ENCODE assay signal across 29 mouse cellular contexts in genomic region chr2:93683674-93684073, GRCm38 (mm10). TPM values are rescaled to one million over a fixed set of nuclear protein-coding genes. Genes with fewer than 3 reads are reported as not detected.
DNase-seq lines count a peak whose midpoint lies in the region; ATAC-seq and TF ChIP-seq lines count a peak whose summit lies in the region.
"Had no signal": no experiment of that assay in that cellular context is flagged by ENCODE, and none has a peak within 500 bp of the region (broad histone marks: within the 10 kb centered on the region; RNA-seq: fewer than 3 reads in every experiment).

No protein-coding gene starts in this region.

- H3K36me3 ChIP-seq in heart, adult 2 months (ENCODE audit: control insufficient read depth, insufficient read depth, low read length) = no peaks in the 10 kb centered on the region
- no peaks in the 10 kb centered on the region for H3K36me3 ChIP-seq in midbrain, embryonic 11.5 days (ENCODE audit: control insufficient read depth, insufficient read depth, low read length)
- no peaks in the 10 kb centered on the region for H3K36me3 ChIP-seq in midbrain, embryonic 13.5 days
- peaks cover 9% of the 10 kb centered on the region; the same call in 1 of the 2 replicates for H3K36me3 ChIP-seq in embryonic facial prominence, embryonic 14.5 days (ENCODE audit: control insufficient read depth, insufficient read depth, low read length)
- H3K36me3 ChIP-seq in hindbrain, embryonic 16.5 days (ENCODE audit: control insufficient read depth, insufficient read depth, low read length) = no peaks in the 10 kb centered on the region
- H3K36me3 ChIP-seq: kidney, embryonic 15.5 days; liver, embryonic 12.5 days; neural tube, embryonic 12.5 days had no signal

- H3K4me3 ChIP-seq in heart, adult 2 months = no peak overlapping the region
- H3K4me3 ChIP-seq in midbrain, embryonic 11.5 days (ENCODE audit: low read depth, low read length) = no peak overlapping the region
- H3K4me3 ChIP-seq in midbrain, embryonic 13.5 days (replicated peaks) = no peak overlapping the region
- H3K4me3 ChIP-seq in embryonic facial prominence, embryonic 14.5 days (ENCODE audit: low read depth, low read length) = no peak overlapping the region
- no peak overlapping the region for H3K4me3 ChIP-seq in hindbrain, embryonic 16.5 days (ENCODE audit: low read length)
- H3K4me3 ChIP-seq: erythroblast, embryonic 14.5 days; forebrain, embryonic 13.5 days; kidney, embryonic 15.5 days; liver, embryonic 12.5 days; neural tube, embryonic 12.5 days had no signal

- no peaks in the 10 kb centered on the region for H3K4me1 ChIP-seq in heart, adult 2 months (ENCODE audit: control insufficient read depth, insufficient read depth, low read length)
- H3K4me1 ChIP-seq in midbrain, embryonic 11.5 days (ENCODE audit: control insufficient read depth, insufficient read depth, low read length) = no peaks in the 10 kb centered on the region
- H3K4me1 ChIP-seq in midbrain, embryonic 13.5 days (replicated peaks) = no peaks in the 10 kb centered on the region
- peaks cover 5% of the 10 kb centered on the region; the same call in 1 of the 2 replicates for H3K4me1 ChIP-seq in embryonic facial prominence, embryonic 14.5 days (ENCODE audit: control insufficient read depth, insufficient read depth, low read length)
- H3K4me1 ChIP-seq in hindbrain, embryonic 16.5 days (ENCODE audit: control insufficient read depth, insufficient read depth, low read depth, low read length) = no peaks in the 10 kb centered on the region
- H3K4me1 ChIP-seq: kidney, embryonic 15.5 days had no signal

- no peaks in the 10 kb centered on the region for H3K79me2 ChIP-seq in heart, adult 2 months (replicated peaks; ENCODE audit: control insufficient read depth, insufficient read depth, low read length)

- peak; percentile 77 for DNase-seq in heart, adult 11 months
- DNase-seq in heart, adult 2 months = no peak
- DNase-seq in midbrain, embryonic 11.5 days (ENCODE audit: low spot score, missing footprints) = peak; percentile 78
- peak; percentile 25 for DNase-seq in brain, adult 2 months (ENCODE audit: low read depth, low spot score)
- peak; percentile 69 for DNase-seq in embryonic facial prominence, embryonic 14.5 days (ENCODE audit: low spot score)
- DNase-seq: adrenal gland, postnatal 10 days; B cell, adult 2 months; cerebellum, adult 9-10 months; lung, adult 18-20 months; lung, postnatal 14 days; midbrain, embryonic 14.5 days; thymus, adult 2 months had no signal

- intact Hi-C loops in heart, adult 2 months (cut with DNase I) = no loop called here

- no peak for TF ChIP-seq POLR2A in heart, adult 2 months (IDR thresholded peaks at IDR 0.05; ENCODE audit: insufficient read depth, low read depth, low read length)

- ATAC-seq in midbrain, embryonic 11.5 days (ENCODE audit: low FRiP score) = no peak
- no peak for ATAC-seq in midbrain, embryonic 13.5 days
- peak; percentile 34; the same call in 1 of the 2 replicates for ATAC-seq in embryonic facial prominence, embryonic 14.5 days (ENCODE audit: low read depth)
- no peak; the same call in 1 of the 2 replicates for ATAC-seq in hindbrain, embryonic 16.5 days
- ATAC-seq: activated CD4-positive, CD25-positive, alpha-beta regulatory T cell, adult 4 months; forebrain, embryonic 13.5 days; intestine, postnatal 0 days had no signal

- WGBS in heart, adult 2 months = 57% methylated on average over 8 of the region's 8 CpGs
- 66% methylated on average over 8 of the region's 8 CpGs for WGBS in midbrain, embryonic 11.5 days
- 55% methylated on average over 8 of the region's 8 CpGs for WGBS in midbrain, embryonic 13.5 days
- 63% methylated on average over 8 of the region's 8 CpGs for WGBS in embryonic facial prominence, embryonic 14.5 days
- WGBS in hindbrain, embryonic 16.5 days = 45% methylated on average over 8 of the region's 8 CpGs

- H3K9ac ChIP-seq in heart, adult 2 months (ENCODE audit: low read depth, low read length) = no peak overlapping the region
- H3K9ac ChIP-seq in midbrain, embryonic 11.5 days (ENCODE audit: low read length) = no peak overlapping the region
- H3K9ac ChIP-seq in midbrain, embryonic 13.5 days (replicated peaks) = no peak overlapping the region
- H3K9ac ChIP-seq in embryonic facial prominence, embryonic 14.5 days (ENCODE audit: low read depth, low read length) = no peak overlapping the region
- no peak overlapping the region for H3K9ac ChIP-seq in hindbrain, embryonic 16.5 days (ENCODE audit: low read depth, low read length)
- H3K9ac ChIP-seq: forebrain, embryonic 13.5 days; kidney, embryonic 15.5 days; liver, embryonic 12.5 days; neural tube, embryonic 12.5 days had no signal

- no peaks in the 10 kb centered on the region for H3K9me3 ChIP-seq in midbrain, embryonic 11.5 days (ENCODE audit: control insufficient read depth, low read length)
- H3K9me3 ChIP-seq in midbrain, embryonic 13.5 days = no peaks in the 10 kb centered on the region
- no peaks in the 10 kb centered on the region for H3K9me3 ChIP-seq in embryonic facial prominence, embryonic 14.5 days (ENCODE audit: control insufficient read depth, low read length)
- no peaks in the 10 kb centered on the region for H3K9me3 ChIP-seq in hindbrain, embryonic 16.5 days (ENCODE audit: control insufficient read depth, low read length)
- H3K9me3 ChIP-seq: forebrain, embryonic 13.5 days; kidney, embryonic 15.5 days; liver, embryonic 12.5 days; neural tube, embryonic 12.5 days had no signal

- no peak for TF ChIP-seq CTCF in heart, adult 2 months (IDR thresholded peaks at IDR 0.05)

- no peak for TF ChIP-seq EP300 in heart, adult 2 months (IDR thresholded peaks at IDR 0.05; ENCODE audit: insufficient read depth, low read depth, low read length)

- no peak overlapping the region for H3K27ac ChIP-seq in heart, adult 2 months
- no peak overlapping the region for H3K27ac ChIP-seq in midbrain, embryonic 11.5 days (ENCODE audit: low read depth, low read length)
- H3K27ac ChIP-seq in midbrain, embryonic 13.5 days = no peak overlapping the region
- H3K27ac ChIP-seq in embryonic facial prominence, embryonic 14.5 days (replicated peaks; ENCODE audit: low read depth, low read length) = no peak overlapping the region
- H3K27ac ChIP-seq in hindbrain, embryonic 16.5 days (ENCODE audit: low read depth, low read length) = no peak overlapping the region
- H3K27ac ChIP-seq: forebrain, embryonic 13.5 days; kidney, embryonic 15.5 days; liver, embryonic 12.5 days; neural tube, embryonic 12.5 days; stomach, postnatal 0 days had no signal

- no peak overlapping the region for H3K4me2 ChIP-seq in midbrain, embryonic 11.5 days
- H3K4me2 ChIP-seq in midbrain, embryonic 13.5 days (replicated peaks) = no peak overlapping the region
- H3K4me2 ChIP-seq in embryonic facial prominence, embryonic 14.5 days (ENCODE audit: low read depth, low read length) = no peak overlapping the region
- H3K4me2 ChIP-seq in hindbrain, embryonic 16.5 days (ENCODE audit: low read length) = no peak overlapping the region
- H3K4me2 ChIP-seq: forebrain, embryonic 13.5 days; heart, embryonic 11.5 days; kidney, embryonic 15.5 days; liver, embryonic 12.5 days; neural tube, embryonic 12.5 days had no signal

- H3K27me3 ChIP-seq in heart, adult 2 months (ENCODE audit: control insufficient read depth, insufficient read depth, low read length) = no peaks in the 10 kb centered on the region
- no peaks in the 10 kb centered on the region for H3K27me3 ChIP-seq in midbrain, embryonic 11.5 days (ENCODE audit: control insufficient read depth, insufficient read depth, low read length)
- H3K27me3 ChIP-seq in midbrain, embryonic 13.5 days = no peaks in the 10 kb centered on the region
- no peaks in the 10 kb centered on the region for H3K27me3 ChIP-seq in embryonic facial prominence, embryonic 14.5 days (replicated peaks; ENCODE audit: control insufficient read depth, insufficient read depth, low read length)
- H3K27me3 ChIP-seq in hindbrain, embryonic 16.5 days (replicated peaks; ENCODE audit: control insufficient read depth, insufficient read depth, low read length) = no peaks in the 10 kb centered on the region
- H3K27me3 ChIP-seq: forebrain, embryonic 13.5 days; liver, embryonic 12.5 days; neural tube, embryonic 12.5 days had no signal

RNA-seq across cellular contexts. Expression of gene Alx4, which starts 41.5 kb away (rescaled TPM):
- under 1 TPM; 0.31 to 0.34 TPM for total RNA-seq in heart, adult 2 months (2021)
- polyA plus RNA-seq in heart, adult 2 months (2012; rRNA removed) = 0.15 and 0.29 TPM in 2 replicates
- polyA plus RNA-seq in midbrain, embryonic 11.5 days (2014; fragmentation: Nextera tagmentation; extraction: Ambion mirVana) = 3.9 and 4.4 TPM in 2 replicates
- polyA plus RNA-seq in midbrain, embryonic 13.5 days (2015; fragmentation: Nextera tagmentation; extraction: Ambion mirVana) = 0.63 and 0.74 TPM in 2 replicates
- polyA plus RNA-seq in embryonic facial prominence, embryonic 14.5 days (2014; fragmentation: Nextera tagmentation; extraction: Ambion mirVana) = 8.4 and 9.0 TPM in 2 replicates
- 0.60 and 0.64 TPM in 2 replicates for polyA plus RNA-seq in hindbrain, embryonic 16.5 days (2015; fragmentation: Nextera tagmentation; extraction: Ambion mirVana)
- total RNA-seq: CH12.LX; common myeloid progenitor, adult 5-6 weeks; hematopoietic stem cell, adult 5-6 weeks; megakaryocyte, adult 5-6 weeks; MEL had no signal
- polyA plus RNA-seq: activated CD4-positive, CD25-positive, alpha-beta regulatory T cell, adult 4 months; heart, postnatal 0 days; intestine, postnatal 0 days had no signal

Comparison
In these comparisons a context has a peak if more than half of its experiments do, and no peak if none do; other contexts are left out.
1. DNase-seq: peak in heart, adult 11 months (single experiment), midbrain, embryonic 11.5 days (single experiment), brain, adult 2 months (single experiment) and embryonic facial prominence, embryonic 14.5 days (single experiment); none in heart, adult 2 months (0 of 2).